Mouse (Mus musculus): ENCODE results near the gene Slc30a1. TPM values are rescaled to one million over a fixed set of nuclear protein-coding genes. Genes with fewer than 3 reads are reported as not detected.
A peak's percentile ranks its signal among the peaks of the same experiment; 100 is the strongest.

The Slc30a1 gene
- 19.8 and 22.0 TPM in 2 replicates for total RNA-seq (2021)
- long read RNA-seq, full-length matches to known transcripts: 16 of 21 reads
- long read RNA-seq, partial matches to known transcripts: 0 of 21 reads
- long read RNA-seq, other reads (novel, unspliced or antisense): 5 of 21 reads

DNA sequence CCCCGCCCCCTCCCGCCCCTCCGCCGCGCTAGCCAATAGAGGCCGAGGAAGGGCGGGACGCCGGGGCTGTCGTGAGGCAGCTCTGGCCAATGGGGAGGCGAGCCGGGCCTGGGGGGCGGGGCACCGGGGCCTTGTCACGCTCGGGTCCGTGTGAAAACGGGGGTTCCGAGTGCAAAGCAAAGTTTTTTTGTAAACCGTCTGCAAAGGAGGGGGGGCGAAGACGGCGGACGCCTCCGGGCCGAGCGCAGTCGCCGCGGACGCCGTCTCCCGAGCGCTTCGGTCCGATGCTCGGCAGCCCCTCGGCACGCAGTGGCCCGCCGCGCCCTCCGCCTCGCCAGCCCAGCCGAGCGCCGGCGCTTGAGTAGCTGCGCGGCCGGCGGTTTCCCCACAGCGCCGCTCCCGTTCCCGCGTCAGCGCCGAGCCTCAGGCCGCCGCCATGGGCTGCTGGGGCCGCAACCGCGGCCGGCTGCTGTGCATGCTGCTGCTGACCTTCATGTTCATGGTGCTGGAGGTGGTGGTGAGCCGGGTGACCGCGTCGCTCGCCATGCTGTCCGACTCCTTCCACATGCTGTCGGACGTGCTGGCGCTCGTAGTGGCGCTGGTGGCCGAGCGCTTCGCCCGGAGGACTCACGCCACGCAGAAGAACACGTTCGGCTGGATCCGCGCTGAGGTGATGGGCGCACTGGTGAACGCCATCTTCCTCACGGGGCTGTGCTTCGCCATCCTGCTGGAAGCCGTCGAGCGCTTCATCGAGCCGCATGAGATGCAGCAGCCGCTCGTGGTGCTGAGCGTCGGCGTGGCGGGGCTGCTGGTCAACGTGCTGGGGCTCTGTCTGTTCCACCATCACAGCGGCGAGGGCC is at the start of gene Slc30a1:
Slc30a1 (plus strand) TSS at position 197 of the 860 bp plus-strand sequence.
- DNase-seq: peak; percentile 100

DNA sequence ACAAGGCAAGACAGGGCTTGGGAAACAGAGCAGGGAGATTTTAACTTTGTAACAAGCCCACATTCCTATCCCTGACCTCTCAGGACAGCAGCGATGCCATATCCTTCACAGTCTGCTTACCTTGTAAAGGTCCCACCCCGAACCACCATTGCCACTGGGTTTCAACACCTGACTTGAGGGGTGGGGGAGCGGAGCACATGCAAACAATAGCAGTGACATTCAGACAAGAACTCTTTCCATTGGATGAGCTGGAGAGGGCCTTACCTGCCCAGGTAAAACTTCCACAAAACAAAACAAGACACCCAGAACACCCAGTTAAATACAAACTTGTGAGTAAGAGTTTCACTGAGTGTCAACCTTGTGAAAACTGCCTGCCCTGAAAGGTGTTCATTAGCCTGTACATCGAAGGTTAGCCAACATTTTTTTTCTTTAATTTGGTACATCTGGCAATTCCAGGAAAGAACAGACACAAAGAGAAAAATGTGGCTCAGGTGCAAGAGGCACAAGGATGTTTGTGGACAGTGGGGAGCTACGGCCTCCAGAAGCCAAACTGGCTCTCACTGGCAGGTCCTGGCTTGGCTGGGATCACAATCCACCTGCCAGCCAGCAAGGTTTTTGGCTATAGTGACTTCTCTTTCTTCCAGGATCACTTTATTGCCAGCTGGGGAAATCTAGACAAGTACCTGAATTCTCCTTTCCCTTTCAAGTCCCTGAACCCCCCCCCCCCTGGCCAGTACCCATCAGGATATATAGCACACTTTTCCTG is 49.5 kb upstream of the Slc30a1 start:
- no peak for DNase-seq

DNA sequence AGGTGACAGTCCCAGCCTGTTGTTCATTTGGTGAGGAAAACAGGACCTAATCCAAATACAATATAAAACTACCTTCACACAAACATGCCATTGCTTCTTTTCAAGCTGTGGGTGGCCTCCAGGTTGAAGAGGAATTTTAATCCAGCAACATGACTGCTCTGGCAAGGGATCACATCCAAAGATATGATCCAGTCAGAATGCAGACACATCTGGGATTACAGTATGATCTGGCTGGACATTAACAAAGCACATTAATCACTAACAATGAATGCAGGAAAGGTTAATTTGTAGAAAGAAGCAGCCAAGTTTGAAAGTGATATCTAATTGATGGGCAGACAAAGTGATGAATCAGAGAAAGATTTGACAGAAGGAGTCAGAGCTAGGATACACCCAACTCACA is 48.4 kb upstream of the Slc30a1 start:
- no peak for DNase-seq

DNA sequence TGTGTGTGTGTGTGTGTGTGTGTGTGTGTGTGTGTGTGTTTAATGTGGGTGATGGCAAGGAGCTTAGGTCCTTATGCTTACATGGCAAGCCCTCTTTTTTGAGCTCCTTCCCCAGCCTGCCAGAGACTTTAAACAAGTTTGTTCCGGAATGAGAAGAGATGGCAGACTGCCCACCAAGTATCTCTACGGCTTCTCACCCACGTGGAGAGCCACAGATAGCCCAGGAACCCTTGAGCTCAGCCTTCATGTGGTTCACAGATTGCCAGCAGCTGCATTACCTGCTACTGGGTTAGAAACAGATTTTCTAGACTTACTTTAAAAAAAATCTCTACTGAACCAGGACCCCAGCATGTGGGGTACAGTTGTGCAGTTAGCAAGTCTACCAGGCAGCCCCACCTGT is 46.7 kb upstream of the Slc30a1 start:
- DNase-seq: no peak

DNA sequence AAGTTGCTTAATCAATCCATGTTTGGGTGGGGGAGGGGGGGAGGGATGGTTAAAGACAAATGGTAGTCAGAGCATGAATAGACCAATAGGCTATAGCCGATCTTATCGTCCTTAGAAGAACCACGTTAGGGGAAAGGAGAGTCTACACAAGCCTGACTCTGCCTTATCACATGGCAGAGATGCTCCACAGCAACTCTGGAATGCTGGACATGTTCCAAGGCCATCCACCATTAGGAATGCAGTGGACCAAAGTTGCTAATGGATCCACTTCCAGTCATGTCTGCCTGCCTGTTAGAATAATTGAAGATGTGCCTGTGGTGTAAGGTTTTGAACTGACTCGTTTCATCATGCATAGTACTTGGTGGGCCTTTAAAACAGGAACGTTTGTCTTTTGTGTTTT is 45.3 kb upstream of the Slc30a1 start:
- DNase-seq: peak; percentile 16

DNA sequence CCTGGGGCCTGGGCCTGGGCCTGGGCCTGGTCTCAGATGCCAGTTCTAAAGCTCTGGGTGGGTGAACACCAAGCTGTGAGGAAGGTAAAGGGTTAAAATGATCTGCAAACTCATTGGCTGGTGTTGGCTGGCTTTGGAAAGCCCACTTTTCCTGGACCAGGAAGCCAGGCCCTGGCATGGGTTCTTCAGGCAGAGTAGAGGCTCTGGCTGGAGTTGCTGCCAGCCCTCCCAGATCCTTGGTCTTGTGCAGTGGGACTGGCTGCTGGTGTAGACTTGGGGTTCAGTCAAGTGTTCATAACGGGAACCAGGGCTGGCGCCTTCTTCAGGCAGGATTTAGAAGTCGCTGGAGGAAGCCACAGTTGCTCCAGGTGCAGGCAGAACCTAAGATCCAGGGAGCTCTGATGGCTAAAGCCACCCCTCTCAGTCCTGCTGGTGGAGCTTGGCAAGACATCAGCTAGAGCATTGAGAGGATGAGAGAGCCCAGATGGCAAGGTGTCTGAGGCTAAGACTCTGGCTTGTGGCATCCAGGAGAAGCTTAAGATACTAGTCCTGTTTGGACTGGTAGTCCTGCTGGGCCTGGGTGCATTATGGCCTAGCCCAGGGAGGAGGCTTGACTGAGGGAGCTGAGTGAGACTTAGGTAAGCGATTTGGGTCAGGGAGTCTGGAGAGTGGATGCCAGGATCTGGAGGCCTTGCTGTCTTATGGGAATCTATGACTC is 42.6 kb upstream of the Slc30a1 start:
- DNase-seq: no peak

DNA sequence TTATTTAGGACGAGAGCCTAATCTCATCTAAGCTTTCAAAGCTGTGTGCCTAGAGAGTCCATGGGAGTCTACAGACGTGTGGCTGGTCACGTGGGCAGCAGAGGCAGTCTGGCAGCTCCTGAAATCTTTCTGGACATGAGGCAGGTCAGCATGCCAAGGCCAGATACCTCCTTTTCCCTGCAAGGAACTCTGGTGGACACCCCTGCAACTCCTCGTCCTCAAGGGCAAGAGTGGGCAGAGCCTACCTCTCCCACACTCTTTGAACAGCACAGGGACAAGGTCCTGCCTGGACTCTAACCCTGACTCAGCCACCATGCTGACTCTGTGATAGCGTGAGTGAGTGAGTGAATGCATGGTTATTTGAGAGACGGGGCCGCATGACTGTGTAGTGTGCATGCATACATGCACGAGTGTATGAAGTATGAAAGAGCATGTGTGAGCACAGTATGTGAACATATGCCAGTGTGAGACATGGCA is 42.0 kb upstream of the Slc30a1 start:
- DNase-seq: no peak

DNA sequence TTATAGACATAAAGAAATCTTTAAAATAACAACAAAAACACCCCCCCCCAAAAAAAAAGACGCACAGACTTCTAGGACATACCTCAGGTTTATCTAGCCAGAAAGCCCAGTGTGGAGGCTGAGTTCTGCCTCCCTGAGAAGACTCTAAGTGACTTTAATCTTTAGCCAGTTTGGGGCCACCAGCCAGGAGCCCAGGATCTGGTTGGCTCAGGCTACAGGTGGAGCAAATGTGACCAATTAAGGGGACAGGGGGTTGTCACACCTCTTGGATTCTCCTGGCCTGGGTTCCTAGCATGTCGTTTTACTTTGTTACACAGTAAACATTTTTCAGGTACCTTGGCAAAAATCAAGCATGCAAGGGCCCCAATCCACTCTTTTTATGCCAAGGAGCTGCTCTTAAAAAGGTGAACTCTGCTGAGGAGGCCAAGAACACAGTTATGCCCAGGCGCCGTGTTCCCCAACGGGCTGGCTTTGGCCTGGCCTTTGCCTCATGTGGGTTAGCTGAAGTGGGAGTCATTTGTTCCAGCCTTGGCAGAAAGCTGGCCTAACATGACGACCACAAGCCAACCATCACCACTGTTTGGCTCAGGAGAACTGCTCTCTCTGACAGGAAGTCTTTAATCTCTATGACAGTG is 34.4 kb upstream of the Slc30a1 start:
- no peak for DNase-seq

DNA sequence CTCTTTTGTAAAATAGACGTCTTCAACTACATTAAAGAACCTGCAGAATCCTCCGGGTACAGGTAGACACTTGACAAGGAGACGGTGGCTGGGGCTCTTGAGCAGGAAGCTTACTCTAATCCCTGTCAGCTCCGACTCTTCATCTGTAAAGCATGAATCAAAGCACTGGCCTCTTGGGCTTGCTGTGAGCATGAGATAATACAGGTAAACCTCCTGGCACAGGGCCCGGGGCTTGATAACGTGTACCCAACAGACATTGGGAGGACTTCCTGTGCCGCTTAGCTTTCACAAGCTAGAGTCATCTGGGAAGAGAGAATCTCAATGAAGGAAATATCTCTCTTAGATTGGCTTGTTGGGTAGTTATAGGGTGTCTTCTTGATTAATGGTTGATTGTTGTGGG is 31.6 kb upstream of the Slc30a1 start:
- no peak for DNase-seq

DNA sequence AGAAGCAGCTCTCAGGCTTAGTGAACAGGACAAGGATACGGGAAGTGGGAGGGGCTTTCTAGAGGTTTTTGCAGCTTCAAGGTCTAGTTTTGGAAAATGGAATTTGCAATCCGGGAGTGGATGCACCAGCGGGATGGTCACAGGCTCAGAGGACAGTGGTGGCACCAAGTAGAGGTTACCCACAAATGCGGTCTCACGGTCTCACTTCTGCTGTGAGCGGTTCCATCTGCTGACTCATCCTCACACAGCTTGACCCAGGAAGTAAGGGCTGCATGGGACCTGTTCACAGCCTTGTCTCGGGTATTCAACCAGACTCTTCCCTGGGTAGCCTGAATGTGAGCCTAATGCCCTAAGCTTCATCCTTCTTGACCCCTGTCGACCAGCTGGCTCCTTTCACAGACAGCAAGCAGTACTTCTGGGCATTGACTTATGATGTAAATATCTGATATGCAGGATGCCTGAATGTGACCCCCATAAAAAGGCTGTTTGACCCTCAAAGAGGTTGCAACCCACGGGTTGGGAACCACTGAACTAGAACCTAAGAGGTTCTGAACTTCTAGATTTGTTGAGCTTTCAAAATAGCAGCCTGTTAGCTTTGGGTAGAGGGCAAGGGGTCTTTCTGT is 30.8 kb upstream of the Slc30a1 start:
- DNase-seq: no peak

DNA sequence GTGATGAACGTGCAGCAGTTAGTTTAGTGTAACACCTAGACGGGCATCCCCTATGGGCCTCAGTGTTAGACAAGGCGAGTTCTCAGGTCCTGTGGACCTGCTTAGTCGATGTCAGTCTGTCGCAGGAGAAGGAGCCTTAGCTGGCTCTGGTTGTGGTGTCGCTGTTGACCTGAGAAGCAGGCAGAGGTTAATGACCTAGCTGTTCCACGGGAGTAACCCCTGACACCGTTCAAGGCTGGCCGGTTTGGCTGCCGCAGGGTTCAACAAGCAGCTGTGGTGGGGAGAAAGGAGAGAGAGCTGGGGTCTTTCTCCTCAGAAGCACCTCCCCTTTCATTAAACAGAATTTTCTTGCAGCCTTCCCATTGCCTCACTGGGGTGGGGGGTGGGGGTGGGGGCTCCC is 28.9 kb upstream of the Slc30a1 start:
- no peak for DNase-seq

DNA sequence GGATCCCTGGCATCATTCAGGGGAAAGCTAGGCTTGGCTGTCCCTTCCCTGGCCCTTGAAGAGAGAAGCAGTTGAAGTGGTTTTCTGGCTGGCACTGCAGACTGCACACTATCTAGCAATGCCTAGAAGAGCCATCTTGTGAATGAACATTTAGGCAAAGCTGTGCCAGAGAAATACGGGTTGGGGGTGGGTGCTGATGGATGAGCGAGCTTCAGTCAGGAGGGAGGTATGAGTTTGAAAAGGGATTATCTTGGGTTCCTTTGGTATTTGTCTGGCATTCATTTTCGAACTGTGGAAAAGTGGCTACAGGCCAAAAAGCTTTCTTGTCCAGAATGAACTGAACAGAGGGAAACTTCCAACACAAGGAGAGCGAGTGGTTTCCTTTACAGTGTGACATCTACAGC is 28.0 kb upstream of the Slc30a1 start:
- DNase-seq: no peak

DNA sequence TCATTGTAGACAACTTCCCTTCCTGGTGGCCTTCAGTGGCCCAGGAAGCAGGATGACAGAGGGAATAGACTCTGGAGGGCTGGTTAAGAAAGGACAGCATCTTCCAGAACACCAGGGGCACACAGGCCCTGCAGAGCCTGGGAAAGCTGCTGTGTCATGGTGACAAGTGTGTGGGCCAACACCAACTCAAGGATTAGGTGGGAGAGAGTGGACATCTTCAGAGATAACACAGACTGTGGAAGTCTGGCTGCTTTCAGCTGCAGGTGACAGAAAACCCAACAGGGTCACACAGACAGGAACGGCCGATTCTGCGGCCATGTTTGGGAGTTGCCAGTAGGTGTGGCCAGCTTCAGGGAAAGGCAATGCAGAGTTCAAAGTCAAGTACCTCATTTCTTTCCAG is 26.3 kb upstream of the Slc30a1 start:
- no peak for DNase-seq

DNA sequence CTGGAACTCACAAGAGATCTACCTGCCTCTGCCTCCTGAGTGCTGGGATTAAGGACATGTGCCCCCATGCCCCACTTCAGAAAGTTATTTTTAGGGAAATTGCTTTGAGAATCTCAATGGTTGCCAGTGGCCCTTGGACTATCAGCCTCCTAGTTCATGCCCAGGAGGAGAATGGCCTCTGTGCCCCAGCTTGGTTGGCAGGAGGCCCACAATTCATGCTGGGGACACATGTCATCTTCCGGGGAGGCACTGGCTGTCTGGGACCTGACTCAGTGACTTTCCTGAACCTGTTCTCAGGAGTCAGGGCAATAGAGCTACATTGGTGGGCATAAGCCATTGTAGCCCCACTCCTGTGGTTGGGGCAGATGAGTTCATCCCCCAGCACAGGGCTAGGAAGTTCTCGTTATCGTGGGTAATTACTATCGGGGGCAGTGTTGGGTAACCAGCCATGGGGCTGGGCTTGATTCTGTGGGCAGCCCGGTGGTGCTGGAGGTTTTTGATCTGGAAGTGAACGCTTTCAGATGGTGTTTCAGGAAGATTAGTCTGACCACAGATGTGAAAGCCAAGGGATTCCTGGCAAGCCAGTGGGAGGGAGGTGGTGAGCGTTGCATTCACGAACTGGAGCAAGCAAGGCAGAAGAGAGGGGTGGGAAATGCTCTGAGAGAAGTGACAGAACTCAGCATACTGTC is 25.5 kb upstream of the Slc30a1 start:
- no peak for DNase-seq

DNA sequence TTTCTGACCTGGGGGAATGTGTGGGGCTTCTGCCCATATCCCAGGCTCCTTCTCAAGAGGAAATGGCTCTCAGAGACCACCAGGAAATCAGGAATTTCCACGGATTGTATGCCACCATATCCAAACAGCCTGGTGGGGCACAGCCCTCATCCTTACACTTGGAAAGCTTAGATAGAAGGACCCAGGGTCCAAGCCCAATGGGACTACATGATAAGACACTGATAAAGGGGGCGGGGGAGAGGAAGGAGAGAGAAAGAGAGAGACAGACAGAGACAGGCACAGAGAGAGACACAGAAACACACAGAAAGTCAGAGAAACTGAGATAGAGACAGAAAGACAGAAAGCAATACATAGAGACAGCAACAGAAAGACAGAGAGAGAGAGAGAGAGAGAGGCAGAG is 24.9 kb upstream of the Slc30a1 start:
- DNase-seq: no peak

DNA sequence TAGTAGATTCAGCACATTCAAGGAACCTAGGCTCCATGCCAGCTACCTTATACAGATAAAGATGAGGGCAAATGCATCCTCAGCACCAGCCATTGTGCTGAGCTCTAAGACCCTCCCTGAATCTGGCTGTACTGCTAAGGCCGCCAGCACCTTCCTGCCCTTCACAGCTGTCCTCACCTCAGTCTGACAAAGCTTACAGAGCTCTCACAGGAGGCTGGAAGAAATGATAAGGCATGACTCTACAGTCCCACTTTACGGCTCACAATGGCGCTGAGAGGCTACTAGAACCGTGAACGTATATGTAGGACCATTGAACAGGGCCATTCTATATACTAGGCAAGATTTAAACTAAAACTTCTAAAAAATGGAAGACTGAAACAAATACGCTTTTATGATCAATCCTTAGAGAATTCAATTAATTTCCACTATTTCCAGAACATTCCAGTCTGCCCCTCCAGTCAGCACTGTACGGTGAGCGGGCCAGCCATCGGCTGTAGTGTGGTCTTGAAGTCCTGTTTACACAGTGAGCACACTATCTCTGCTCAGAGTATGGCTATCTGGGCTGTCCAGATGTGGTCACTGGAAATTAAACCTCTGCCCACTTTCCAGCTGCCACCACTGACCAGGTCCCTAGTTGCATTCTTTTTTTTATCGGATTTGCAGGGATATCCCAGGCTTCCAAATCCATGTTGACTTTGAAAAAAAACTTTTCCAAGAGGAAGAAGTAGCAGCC is 23.9 kb upstream of the Slc30a1 start:
- DNase-seq: no peak

DNA sequence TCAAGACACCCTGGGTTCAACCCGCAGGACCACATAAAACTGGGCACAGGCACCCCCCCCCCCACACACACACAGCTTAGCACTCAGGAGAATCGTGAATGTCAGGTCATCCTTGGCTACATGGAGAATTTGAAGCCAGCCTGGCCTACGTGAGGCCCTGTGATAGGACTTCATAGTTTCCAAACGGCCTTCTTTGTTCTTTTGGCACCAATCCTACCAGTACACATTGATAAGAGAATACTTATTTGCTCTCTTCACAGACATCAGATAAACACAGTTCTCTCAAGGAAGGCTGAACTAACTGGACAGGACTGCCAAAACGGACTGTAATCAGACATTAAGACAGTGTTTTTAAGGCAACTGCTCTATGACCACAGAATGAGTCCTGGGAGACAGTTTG is 22.9 kb upstream of the Slc30a1 start:
- DNase-seq: no peak

DNA sequence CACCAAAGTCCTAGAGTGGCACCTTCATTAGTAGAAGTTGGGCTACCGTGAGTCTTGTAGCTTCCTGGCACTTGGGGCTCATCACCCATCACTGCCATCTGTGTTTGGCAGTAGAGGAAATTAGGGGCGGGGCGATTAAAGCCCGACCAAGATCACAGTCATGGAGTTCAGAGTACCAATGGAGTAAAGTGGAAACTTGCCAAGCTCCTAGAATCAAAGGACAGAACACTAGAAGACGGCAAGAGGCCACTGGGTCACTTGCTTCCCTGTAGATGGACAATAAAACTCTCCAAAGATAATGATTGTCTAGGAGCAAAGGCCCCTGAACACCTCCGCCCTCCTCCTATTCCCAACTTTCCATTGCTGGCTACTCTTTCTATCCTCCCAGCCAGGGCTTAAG is 14.7 kb upstream of the Slc30a1 start:
- DNase-seq: no peak

DNA sequence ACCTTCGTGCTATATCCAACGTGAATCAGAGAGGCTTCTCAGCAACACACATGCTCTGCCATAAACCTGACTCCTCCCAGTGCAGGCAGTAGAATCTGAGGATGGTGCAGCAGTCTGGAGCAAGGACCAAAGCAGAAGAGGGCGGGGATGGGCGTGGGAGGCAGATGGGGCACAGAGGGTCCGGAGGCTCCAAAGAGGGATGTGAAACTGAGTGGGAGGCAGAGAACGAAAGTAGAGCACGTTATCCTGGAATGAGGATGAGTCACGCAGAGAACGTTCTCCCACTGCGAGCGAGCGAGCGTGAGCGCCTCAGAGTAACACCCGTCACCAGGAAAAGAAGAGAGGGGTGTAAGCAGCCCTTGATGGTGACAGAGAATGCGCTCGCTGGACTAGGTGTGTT is 12.2 kb upstream of the Slc30a1 start:
- DNase-seq: peak; percentile 17

DNA sequence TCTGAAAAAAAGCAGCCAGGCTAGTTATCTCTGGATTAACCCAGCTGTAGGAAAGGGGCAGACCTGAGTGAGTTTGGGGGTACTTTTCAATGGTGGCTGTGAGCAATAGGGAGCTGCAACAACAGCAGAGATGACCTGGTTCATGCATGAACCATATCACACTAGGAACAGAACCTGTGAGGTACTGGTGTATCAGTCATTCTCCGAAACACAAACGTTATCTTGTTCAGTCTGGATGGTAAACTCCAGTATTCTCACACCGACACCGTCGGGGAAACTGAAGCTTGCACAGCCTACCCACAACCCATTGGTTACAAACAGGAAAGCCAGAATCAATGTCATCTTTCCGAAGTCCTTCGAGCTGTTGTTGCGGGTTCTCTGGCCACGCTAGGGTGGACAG is 11.7 kb upstream of the Slc30a1 start:
- DNase-seq: no peak

All from adrenal gland, postnatal 25 days (tissue).